Mouse (Mus musculus) kidney, postnatal 14 days (tissue): Measurements from ENCODE around the gene Marco.

ENCODE experiments used
- DNase-seq: peaks from one replicate; pipeline ENCODE4 v3.0.0; 2022; ENCODE audit warnings: mixed read lengths

Gene Marco

GRCm38 (mm10) chr1:120504924-120505323 is at the start of gene Marco:
Gene Marco, minus strand, starts transcription at chr1:120505024.
- DNase-seq, result no peak

- DNase-seq, result no peak
Observed at GRCm38 (mm10) chr1:120539506-120540029, 34.7 kb upstream of the Marco start.

- no peak for DNase-seq
Observed at GRCm38 (mm10) chr1:120536998-120537397, 32.2 kb upstream of the Marco start.

- DNase-seq, result no peak
Observed at GRCm38 (mm10) chr1:120535919-120536318, 31.1 kb upstream of the Marco start.

GRCm38 (mm10) chr1:120532321-120532916 is 27.6 kb upstream of the Marco start:
- DNase-seq, result no peak

GRCm38 (mm10) chr1:120531770-120532169 is 26.9 kb upstream of the Marco start:
- no peak for DNase-seq

- DNase-seq, result no peak
Observed at GRCm38 (mm10) chr1:120529881-120530280, 25.1 kb upstream of the Marco start.

GRCm38 (mm10) chr1:120517618-120518017 is 12.8 kb upstream of the Marco start:
- DNase-seq, result no peak

GRCm38 (mm10) chr1:120510311-120510710 is 5.5 kb upstream of the Marco start:
- DNase-seq, result no peak

GRCm38 (mm10) chr1:120508976-120509375 is 4.2 kb upstream of the Marco start:
- DNase-seq, result no peak

GRCm38 (mm10) chr1:120504046-120504710 is 646 bp downstream of the Marco start:
- no peak for DNase-seq

GRCm38 (mm10) chr1:120501496-120501895 is 3.3 kb downstream of the Marco start:
- DNase-seq, result no peak

GRCm38 (mm10) chr1:120498036-120498435 is 6.8 kb downstream of the Marco start:
- no peak for DNase-seq

GRCm38 (mm10) chr1:120480937-120481336 is 23.9 kb downstream of the Marco start:
- DNase-seq, result peak; percentile 4

GRCm38 (mm10) chr1:120474825-120475224 is 30.0 kb downstream of the Marco start:
- no peak for DNase-seq

GRCm38 (mm10) chr1:120468891-120469290 is 35.9 kb downstream of the Marco start:
- peak; percentile 37 for DNase-seq

GRCm38 (mm10) chr1:120467323-120467722 is 37.5 kb downstream of the Marco start:
- DNase-seq, result no peak

GRCm38 (mm10) chr1:120466751-120467150 is 38.1 kb downstream of the Marco start:
- peak; percentile 24 for DNase-seq

- DNase-seq, result no peak
Observed at GRCm38 (mm10) chr1:120459032-120459431, 45.8 kb downstream of the Marco start.

- DNase-seq, result no peak
Observed at GRCm38 (mm10) chr1:120458524-120458923, 46.3 kb downstream of the Marco start.

GRCm38 (mm10) chr1:120451486-120452270 is 53.1 kb downstream of the Marco start:
- no peak for DNase-seq

- DNase-seq, result no peak
Observed at GRCm38 (mm10) chr1:120449662-120450061, 55.2 kb downstream of the Marco start.

- DNase-seq, result no peak
Observed at GRCm38 (mm10) chr1:120443228-120443639, 61.6 kb downstream of the Marco start.

- no peak for DNase-seq
Observed at GRCm38 (mm10) chr1:120441587-120441986, 63.2 kb downstream of the Marco start.
